Mouse (Mus musculus) embryonic fibroblast, embryonic 13.5 days (primary cell): ENCODE results near the gene Pcsk6. TPM values are rescaled to one million over a fixed set of nuclear protein-coding genes. Genes with fewer than 3 reads are reported as not detected.

ENCODE experiments used
- H3K27ac ChIP-seq: 2 replicates; pipeline ENCODE4 v1.5.1; 2012; ENCODE audit warnings: low read length, control low read depth, inconsistent platforms; ENCODE audit not compliant: insufficient read depth
- H3K4me1 ChIP-seq: 2 replicates; pipeline ENCODE4 v1.6.1; 2011; ENCODE audit warnings: low read length; ENCODE audit not compliant: control insufficient read depth, insufficient read depth
- H3K4me3 ChIP-seq: 2 replicates; pipeline ENCODE4 v1.5.1; 2011; ENCODE audit warnings: mild to moderate bottlenecking, control low read depth, low read length; ENCODE audit not compliant: insufficient read depth
- CTCF ChIP-seq: IDR thresholded peaks from 2 replicates; pipeline ENCODE4 v1.5.1; 2011; ENCODE audit warnings: mild to moderate bottlenecking, control low read depth, low read length, moderate library complexity, borderline replicate concordance; ENCODE audit not compliant: insufficient read depth
- POLR2A ChIP-seq: IDR thresholded peaks from 2 replicates; pipeline ENCODE4 v1.6.1; 2011; ENCODE audit warnings: low read depth, mild to moderate bottlenecking, control low read depth, low read length, moderate library complexity
- polyA plus RNA-seq: library from polyadenylated mRNA; stranded (reverse); fragments of >200 nt; gene quantifications from 2 replicates; pipeline ENCODE4 v1.2.4, GENCODE M21; 2011; ENCODE audit warnings: low read depth; ENCODE audit not compliant: missing spikeins, insufficient read length

Gene Pcsk6
- polyA plus RNA-seq, 1 experiment = 19.2 TPM

GRCm38 (mm10) chr7:65935211-65935610, 73.7 kb downstream of the Pcsk6 start:
- TF ChIP-seq CTCF (no peak), POLR2A (no peak)
- no peak overlapping the region for H3K4me3 ChIP-seq

GRCm38 (mm10) chr7:65940988-65941387, 79.5 kb downstream of the Pcsk6 start:
- TF ChIP-seq CTCF = no peak
- no peak for TF ChIP-seq POLR2A
- Histone ChIP-seq H3K4me1 (peaks cover 3% of the 10 kb centered on the region; the same call in 1 of the 2 replicates), H3K27ac (no peak overlapping the region), H3K4me3 (no peak overlapping the region)

More at GRCm38 (mm10) chr7:65935211-65935610, 73.7 kb downstream of the Pcsk6 start:
- Histone ChIP-seq H3K4me1 (no peaks in the 10 kb centered on the region; the same call in 1 of the 2 replicates), H3K27ac (peak overlapping the region; percentile 78)

GRCm38 (mm10) chr7:65945342-65945993, 83.9 kb downstream of the Pcsk6 start:
- TF ChIP-seq POLR2A (no peak), CTCF (no peak)
- no peak overlapping the region for H3K4me3 ChIP-seq
- peaks cover 3% of the 10 kb centered on the region; the same call in 1 of the 2 replicates for H3K4me1 ChIP-seq
- no peak overlapping the region for H3K27ac ChIP-seq

GRCm38 (mm10) chr7:65946397-65946796, 84.9 kb downstream of the Pcsk6 start:
- Histone ChIP-seq H3K4me1 (no peaks in the 10 kb centered on the region), H3K4me3 (no peak overlapping the region), H3K27ac (no peak overlapping the region)
- TF ChIP-seq POLR2A = no peak
- no peak for TF ChIP-seq CTCF

- no peak overlapping the region for H3K27ac ChIP-seq
- no peaks in the 10 kb centered on the region for H3K4me1 ChIP-seq
- H3K4me3 ChIP-seq = no peak overlapping the region
- TF ChIP-seq CTCF (no peak), POLR2A (no peak)
Measured at GRCm38 (mm10) chr7:65948891-65949290, 87.4 kb downstream of the Pcsk6 start.

GRCm38 (mm10) chr7:65954583-65954982, 93.0 kb downstream of the Pcsk6 start:
- H3K27ac ChIP-seq = no peak overlapping the region
- H3K4me1 ChIP-seq = peaks cover 7% of the 10 kb centered on the region
- TF ChIP-seq CTCF (no peak), POLR2A (no peak)
- no peak overlapping the region for H3K4me3 ChIP-seq

- H3K4me3 ChIP-seq = no peak overlapping the region
- H3K4me1 ChIP-seq = peaks cover 7% of the 10 kb centered on the region
- TF ChIP-seq CTCF (no peak), POLR2A (no peak)
- no peak overlapping the region for H3K27ac ChIP-seq
Measured at GRCm38 (mm10) chr7:65955304-65956220, 94.0 kb downstream of the Pcsk6 start.

- Histone ChIP-seq H3K4me3 (no peak overlapping the region), H3K27ac (no peak overlapping the region), H3K4me1 (peaks cover 7% of the 10 kb centered on the region)
- TF ChIP-seq POLR2A = no peak
- TF ChIP-seq CTCF = no peak
Measured at GRCm38 (mm10) chr7:65957245-65957644, 95.7 kb downstream of the Pcsk6 start.

- no peak overlapping the region for H3K27ac ChIP-seq
- TF ChIP-seq POLR2A (no peak), CTCF (no peak)
- H3K4me3 ChIP-seq = no peak overlapping the region
- H3K4me1 ChIP-seq = peaks cover 7% of the 10 kb centered on the region
Measured at GRCm38 (mm10) chr7:65958105-65958504, 96.6 kb downstream of the Pcsk6 start.
